Mouse (Mus musculus) embryonic facial prominence, embryonic 10.5 days (tissue): ENCODE results near the gene AI481877. TPM values are rescaled to one million over a fixed set of nuclear protein-coding genes. Genes with fewer than 3 reads are reported as not detected.

Source experiments
- DNase-seq: peaks from one replicate; pipeline ENCODE4 v3.0.0-alpha.2; 2017; ENCODE audit warnings: low spot score
- H3K27ac ChIP-seq: fragments of 300-500 bp; sonication (generic); replicated peaks from 2 replicates; pipeline ENCODE4 v1.5.1; 2016; ENCODE audit warnings: mild to moderate bottlenecking
- H3K27me3 ChIP-seq: fragments of 300-500 bp; sonication (generic); replicated peaks from 2 replicates; pipeline ENCODE4 v1.6.1; 2016; ENCODE audit warnings: low read depth, mild to moderate bottlenecking; ENCODE audit not compliant: poor library complexity, severe bottlenecking
- H3K36me3 ChIP-seq: fragments of 300-500 bp; sonication (generic); replicated peaks from 2 replicates; pipeline ENCODE4 v1.6.1; 2016; ENCODE audit warnings: mild to moderate bottlenecking, moderate library complexity
- H3K4me1 ChIP-seq: fragments of 300-500 bp; sonication (generic); 2 replicates; pipeline ENCODE4 v1.6.1; 2016
- H3K4me3 ChIP-seq: fragments of 300-500 bp; sonication (generic); 2 replicates; pipeline ENCODE4 v1.5.1; 2016; ENCODE audit warnings: mild to moderate bottlenecking, moderate library complexity
- H3K9me3 ChIP-seq: fragments of 300-500 bp; sonication (generic); 2 replicates; pipeline ENCODE4 v1.6.1; 2016; ENCODE audit warnings: mild to moderate bottlenecking
- WGBS: fragments of 180-500 bp; shearing (Covaris S2); methylation state at CpG from one replicate; pipeline ENCODE4 v1.1.7; 2016; 5-methylcytosine and 5-hydroxymethylcytosine counted together
- polyA plus RNA-seq: library from polyadenylated mRNA; unstranded; fragments of >200 nt; fragmentation: Nextera tagmentation; extraction: Ambion mirVana; gene quantifications from 2 replicates; pipeline ENCODE4 v1.2.1, GENCODE M21; 2016

The AI481877 gene
- polyA plus RNA-seq, 1 experiment from 2014 or later = not detected

DNA sequence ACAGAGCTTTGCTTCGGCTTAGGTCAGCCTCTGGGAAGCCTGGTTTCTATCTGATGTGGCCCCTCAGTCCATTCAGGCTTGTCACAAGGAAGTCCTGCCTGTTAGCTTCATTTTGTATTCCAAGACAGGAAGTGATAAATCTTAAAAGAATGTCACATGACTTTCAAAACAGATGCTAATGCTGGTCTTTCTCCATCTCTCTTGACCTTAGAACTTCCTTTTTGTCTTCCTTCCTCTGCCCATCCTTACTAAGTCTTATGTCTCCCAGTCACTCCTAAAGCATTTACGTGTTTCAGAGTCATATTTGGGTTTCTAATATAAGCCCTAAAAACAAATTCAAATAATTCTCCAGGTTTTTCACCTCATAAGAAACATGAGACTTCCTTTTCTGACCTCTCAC lies 25.3 kb upstream of the AI481877 start:
- 86% methylated on average over 2 of the region's 2 CpGs for WGBS
- DNase-seq = no peak
- no peak overlapping the region for H3K27ac ChIP-seq
- peaks cover 5% of the 10 kb centered on the region; the same call in 1 of the 2 replicates for H3K4me1 ChIP-seq
- H3K9me3 ChIP-seq = no peaks in the 10 kb centered on the region
- H3K27me3 ChIP-seq = no peaks in the 10 kb centered on the region
- H3K36me3 ChIP-seq = no peaks in the 10 kb centered on the region
- H3K4me3 ChIP-seq = no peak overlapping the region

DNA sequence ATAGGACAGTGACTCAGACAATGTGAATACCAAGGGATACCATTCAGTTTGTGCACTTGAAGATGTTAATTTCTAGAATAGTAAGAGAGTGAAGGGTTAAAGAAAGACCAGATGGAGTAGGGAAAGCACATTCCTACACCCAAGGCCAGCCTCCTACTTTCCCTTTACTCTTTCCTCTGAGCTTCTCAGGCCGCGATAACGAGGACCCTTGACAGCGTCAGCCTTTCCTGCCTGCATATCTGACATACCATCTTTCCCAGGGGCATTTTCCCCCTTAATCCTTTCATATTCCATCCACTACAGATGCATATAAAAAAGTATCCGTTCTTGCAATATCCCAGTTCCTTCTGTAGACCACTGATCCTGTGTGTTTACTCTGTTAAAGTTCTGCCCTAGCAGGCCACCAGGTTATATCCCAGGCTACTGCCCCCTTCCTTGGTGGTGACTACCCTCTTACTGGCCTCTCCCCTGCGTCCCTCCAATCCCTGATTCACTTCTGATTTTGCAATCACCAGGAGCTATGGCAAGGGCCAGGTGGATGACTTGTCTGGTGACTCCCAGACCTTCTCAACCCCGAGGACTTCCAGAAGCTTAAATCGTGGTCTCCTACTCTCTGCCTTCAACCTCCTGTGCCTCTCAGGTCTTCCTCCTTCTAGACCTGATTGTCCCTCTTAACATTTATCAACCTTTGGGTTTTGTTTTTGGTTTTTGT lies 22.3 kb upstream of the AI481877 start:
- H3K4me1 ChIP-seq = peaks cover 5% of the 10 kb centered on the region; the same call in 1 of the 2 replicates
- H3K9me3 ChIP-seq = no peaks in the 10 kb centered on the region
- no peaks in the 10 kb centered on the region for H3K27me3 ChIP-seq
- 66% methylated on average over 8 of the region's 8 CpGs for WGBS
- DNase-seq = no peak
- H3K4me3 ChIP-seq = no peak overlapping the region
- H3K36me3 ChIP-seq = no peaks in the 10 kb centered on the region
- no peak overlapping the region for H3K27ac ChIP-seq

GRCm38 (mm10) chr4:59160289-59160688 lies 21.5 kb upstream of the AI481877 start:
- WGBS = 90% methylated on average over 5 of the region's 5 CpGs
- H3K4me1 ChIP-seq = peaks cover 5% of the 10 kb centered on the region; the same call in 1 of the 2 replicates
- no peaks in the 10 kb centered on the region for H3K27me3 ChIP-seq
- H3K36me3 ChIP-seq = no peaks in the 10 kb centered on the region
- DNase-seq = no peak
- H3K9me3 ChIP-seq = no peaks in the 10 kb centered on the region
- H3K4me3 ChIP-seq = no peak overlapping the region
- H3K27ac ChIP-seq = no peak overlapping the region

DNA sequence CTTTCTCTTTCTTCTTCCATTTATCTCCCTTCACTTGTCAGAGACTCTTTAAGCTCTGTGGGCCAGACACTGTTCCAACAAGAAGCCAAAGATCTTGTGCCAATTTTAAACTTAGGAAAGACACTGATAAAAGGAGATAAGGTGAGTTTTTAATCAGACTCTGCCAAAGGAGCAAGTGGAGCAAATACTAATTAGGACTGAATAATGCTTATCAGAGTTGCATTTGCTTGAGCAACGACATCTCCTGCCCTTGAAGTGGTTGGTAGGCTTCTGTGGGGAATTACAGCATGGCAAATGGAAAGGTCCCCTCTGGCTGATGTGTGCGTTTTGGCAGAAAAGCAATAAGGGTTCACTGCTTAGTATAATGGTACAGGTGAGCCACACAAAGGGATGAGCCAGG lies 18.9 kb upstream of the AI481877 start:
- no peak overlapping the region for H3K27ac ChIP-seq
- peaks cover 5% of the 10 kb centered on the region; the same call in 1 of the 2 replicates for H3K4me1 ChIP-seq
- WGBS = 78% methylated on average over 2 of the region's 2 CpGs
- H3K4me3 ChIP-seq = no peak overlapping the region
- no peaks in the 10 kb centered on the region for H3K36me3 ChIP-seq
- DNase-seq = no peak
- no peaks in the 10 kb centered on the region for H3K9me3 ChIP-seq
- no peaks in the 10 kb centered on the region for H3K27me3 ChIP-seq

GRCm38 (mm10) chr4:59156897-59157592 lies 18.3 kb upstream of the AI481877 start:
- Histone ChIP-seq H3K9me3 (no peaks in the 10 kb centered on the region), H3K36me3 (no peaks in the 10 kb centered on the region), H3K27ac (no peak overlapping the region), H3K4me1 (peaks cover 5% of the 10 kb centered on the region; the same call in 1 of the 2 replicates), H3K4me3 (no peak overlapping the region), H3K27me3 (no peaks in the 10 kb centered on the region)
- DNase-seq = no peak
- 80% methylated on average over 7 of the region's 7 CpGs for WGBS

DNA sequence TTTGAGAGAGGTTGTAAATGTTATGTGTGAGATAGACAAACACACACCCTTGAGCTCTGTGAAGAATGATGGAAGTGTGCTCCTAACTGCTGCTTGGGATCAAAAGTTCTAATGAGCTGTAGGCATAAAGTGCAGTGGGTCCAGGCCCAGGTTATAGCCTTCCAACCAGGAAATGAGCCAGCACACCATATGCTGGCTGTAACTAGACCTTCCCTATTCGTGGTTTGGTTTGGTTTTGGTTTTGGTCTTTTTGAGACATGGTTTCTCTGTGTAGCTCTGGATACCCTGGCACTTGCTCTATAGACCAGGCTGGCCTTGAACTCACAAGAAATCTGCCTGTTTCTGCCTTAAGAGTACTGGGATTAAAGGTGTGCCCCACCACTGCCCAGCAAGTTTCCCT lies 13.2 kb upstream of the AI481877 start:
- Histone ChIP-seq H3K4me1 (no peaks in the 10 kb centered on the region), H3K36me3 (no peaks in the 10 kb centered on the region), H3K9me3 (no peaks in the 10 kb centered on the region), H3K4me3 (no peak overlapping the region), H3K27ac (no peak overlapping the region), H3K27me3 (no peaks in the 10 kb centered on the region)
- DNase-seq = no peak
- 79% methylated on average over 1 of the region's 1 CpGs for WGBS

DNA sequence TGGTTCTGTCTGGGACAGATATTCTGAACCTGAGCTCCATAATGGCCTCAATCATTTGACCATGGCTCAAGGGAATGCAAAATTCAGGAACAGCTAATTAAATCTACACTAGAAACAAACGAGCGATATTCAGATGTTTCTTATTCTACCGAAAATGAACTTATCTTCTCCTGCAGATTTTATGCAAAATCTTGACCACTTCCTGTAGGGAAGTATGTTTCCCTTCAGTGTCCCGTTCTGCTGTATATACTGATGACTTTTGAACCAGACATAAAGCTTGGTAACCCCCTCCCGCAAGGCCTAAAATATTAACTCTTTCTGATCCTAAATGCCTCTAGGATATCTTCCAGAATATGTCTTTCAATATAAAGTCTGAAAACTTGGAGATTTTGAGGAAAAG lies 12.1 kb upstream of the AI481877 start:
- WGBS = 79% methylated on average over 5 of the region's 5 CpGs
- Histone ChIP-seq H3K27me3 (no peaks in the 10 kb centered on the region), H3K9me3 (no peaks in the 10 kb centered on the region), H3K27ac (no peak overlapping the region), H3K4me3 (no peak overlapping the region), H3K36me3 (no peaks in the 10 kb centered on the region), H3K4me1 (no peaks in the 10 kb centered on the region)
- no peak for DNase-seq

DNA sequence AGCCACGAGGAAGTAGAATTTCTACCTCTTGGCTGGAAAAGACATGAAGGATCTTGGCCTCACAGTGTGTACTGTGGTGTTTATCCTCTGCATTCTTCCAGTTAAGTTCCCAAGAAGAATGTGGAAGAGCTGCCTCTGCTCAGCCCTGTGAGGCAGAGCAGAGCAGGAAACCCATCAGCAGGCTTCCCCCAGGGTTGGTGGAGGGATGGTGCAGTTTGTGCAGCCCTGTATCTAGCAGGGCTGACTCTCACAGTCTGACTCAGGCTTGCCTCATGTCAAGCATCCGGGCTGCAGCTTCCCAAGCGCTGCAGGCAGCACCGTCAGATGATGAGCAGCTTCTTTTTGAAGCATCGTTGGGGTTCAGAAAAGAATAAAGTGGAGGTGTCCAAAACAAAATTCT lies 10.3 kb upstream of the AI481877 start:
- Histone ChIP-seq H3K4me3 (no peak overlapping the region), H3K27ac (no peak overlapping the region), H3K4me1 (no peaks in the 10 kb centered on the region), H3K27me3 (no peaks in the 10 kb centered on the region), H3K36me3 (no peaks in the 10 kb centered on the region), H3K9me3 (no peaks in the 10 kb centered on the region)
- no peak for DNase-seq
- WGBS = 79% methylated on average over 5 of the region's 5 CpGs

GRCm38 (mm10) chr4:59128935-59129334 lies 9.8 kb downstream of the AI481877 start:
- Histone ChIP-seq H3K27me3 (no peaks in the 10 kb centered on the region), H3K4me3 (no peak overlapping the region), H3K4me1 (no peaks in the 10 kb centered on the region), H3K36me3 (no peaks in the 10 kb centered on the region), H3K27ac (no peak overlapping the region), H3K9me3 (no peaks in the 10 kb centered on the region)
- no peak for DNase-seq
- 88% methylated on average over 4 of the region's 4 CpGs for WGBS

- H3K4me3 ChIP-seq = no peak overlapping the region
- DNase-seq = no peak
- H3K27ac ChIP-seq = no peak overlapping the region
- H3K4me1 ChIP-seq = no peaks in the 10 kb centered on the region
- no peaks in the 10 kb centered on the region for H3K27me3 ChIP-seq
- H3K36me3 ChIP-seq = no peaks in the 10 kb centered on the region
- 88% methylated on average over 1 of the region's 1 CpGs for WGBS
- no peaks in the 10 kb centered on the region for H3K9me3 ChIP-seq
These were observed 13.7 kb downstream of the AI481877 start for GRCm38 (mm10) chr4:59125053-59125452.

DNA sequence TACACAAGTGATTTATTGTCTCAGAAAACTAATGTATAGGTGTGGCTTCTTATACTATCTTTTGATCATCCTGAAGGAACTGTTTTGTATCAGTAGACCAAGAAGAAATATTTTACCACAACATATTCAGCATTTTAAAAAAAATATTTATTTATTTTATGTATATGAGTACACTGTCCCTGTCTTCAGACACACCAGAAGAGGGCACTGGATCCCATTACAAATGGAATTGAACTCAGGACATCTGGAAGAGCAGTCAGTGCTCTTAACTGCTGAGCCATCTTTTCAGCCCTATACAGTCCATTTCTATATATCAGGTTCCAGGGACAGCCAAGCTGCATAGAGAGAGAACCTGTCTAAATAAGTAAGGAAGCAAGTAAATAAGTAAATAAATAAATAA lies 15.2 kb downstream of the AI481877 start:
- no peaks in the 10 kb centered on the region for H3K27me3 ChIP-seq
- H3K4me3 ChIP-seq = no peak overlapping the region
- H3K27ac ChIP-seq = no peak overlapping the region
- H3K4me1 ChIP-seq = no peaks in the 10 kb centered on the region
- no peak for DNase-seq
- no peaks in the 10 kb centered on the region for H3K36me3 ChIP-seq
- no peaks in the 10 kb centered on the region for H3K9me3 ChIP-seq

DNA sequence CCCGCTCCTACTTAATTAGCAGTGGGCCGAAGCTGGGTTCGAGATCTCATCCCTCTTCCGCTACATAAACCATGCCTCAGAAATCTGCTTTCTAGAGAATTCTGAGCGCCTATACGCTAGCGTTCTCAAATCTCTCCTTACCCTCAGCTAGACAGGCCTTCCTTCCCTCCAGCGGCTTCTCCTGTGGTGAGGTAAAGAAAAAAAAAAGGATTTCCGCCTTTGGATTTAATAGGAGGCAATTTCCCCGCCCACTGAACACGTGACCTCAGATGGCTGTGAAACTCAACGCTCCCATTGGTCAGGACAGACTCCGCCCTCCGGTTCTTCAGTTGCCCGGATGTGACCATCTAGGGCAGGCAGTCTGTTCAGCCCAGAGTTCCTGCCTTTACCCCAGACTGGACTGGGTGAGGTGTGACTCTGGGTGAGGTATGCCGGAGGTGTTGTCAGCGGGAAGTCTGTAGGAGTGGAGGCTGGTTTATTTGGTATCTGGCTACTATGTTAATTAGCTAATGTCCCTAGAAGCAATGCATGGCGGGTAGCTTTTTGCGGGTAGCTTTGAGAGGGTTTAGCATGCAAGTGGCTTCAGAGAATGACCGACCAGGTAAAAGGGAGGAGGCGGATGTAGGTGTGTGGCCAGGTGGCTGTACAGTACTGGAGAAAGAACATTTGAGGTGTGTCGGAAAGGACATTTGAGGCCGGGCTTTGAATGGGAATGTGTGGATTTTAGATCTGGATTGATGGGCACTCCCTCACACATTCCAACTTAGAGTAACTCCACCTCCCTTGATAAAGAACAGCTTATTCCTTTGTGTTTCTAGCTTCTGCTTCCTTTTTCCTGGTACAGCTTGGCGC lies 20.9 kb downstream of the AI481877 start:
- H3K4me1 ChIP-seq = no peaks in the 10 kb centered on the region
- DNase-seq = no peak
- no peaks in the 10 kb centered on the region for H3K9me3 ChIP-seq
- WGBS = 95% methylated on average over 24 of the region's 24 CpGs
- no peaks in the 10 kb centered on the region for H3K27me3 ChIP-seq
- H3K36me3 ChIP-seq = no peaks in the 10 kb centered on the region
- H3K4me3 ChIP-seq = no peak overlapping the region
- H3K27ac ChIP-seq = no peak overlapping the region
